Mouse (Mus musculus) stomach, embryonic 14.5 days (tissue): ENCODE measurements around the gene Scml4. TPM values are rescaled to one million over a fixed set of nuclear protein-coding genes. Genes with fewer than 3 reads are reported as not detected.

ENCODE experiments used
- ATAC-seq: fragments of 200-750 bp; cut with Nextera tagmentation; 2 replicates; pipeline ENCODE4 v1.8.0; 2017; ENCODE audit warnings: low read depth, moderate TSS enrichment; ENCODE audit not compliant: insufficient number of reproducible peaks, insufficient read depth, low FRiP score
- H3K27ac ChIP-seq: fragments of 300-500 bp; sonication (generic); 2 replicates; pipeline ENCODE4 v1.5.1; 2014; ENCODE audit warnings: mild to moderate bottlenecking, low read length, moderate library complexity, mixed read lengths
- H3K27me3 ChIP-seq: fragments of 300-500 bp; sonication (generic); 2 replicates; pipeline ENCODE4 v1.6.1; 2014; ENCODE audit warnings: low read length, control low read depth, mixed read lengths; ENCODE audit not compliant: control insufficient read depth, insufficient read depth
- H3K36me3 ChIP-seq: fragments of 300-500 bp; sonication (generic); 2 replicates; pipeline ENCODE4 v1.6.1; 2014; ENCODE audit warnings: mild to moderate bottlenecking, control low read depth, low read length, moderate library complexity, mixed read lengths; ENCODE audit not compliant: control insufficient read depth, insufficient read depth
- H3K4me1 ChIP-seq: fragments of 300-500 bp; sonication (generic); 2 replicates; pipeline ENCODE4 v1.6.1; 2014; ENCODE audit warnings: low read length, control low read depth, mixed read lengths; ENCODE audit not compliant: control insufficient read depth, insufficient read depth
- H3K4me2 ChIP-seq: fragments of 300-500 bp; sonication (generic); replicated peaks from 2 replicates; pipeline ENCODE4 v1.6.1; 2014; ENCODE audit warnings: low read depth, low read length, control low read depth
- H3K4me3 ChIP-seq: fragments of 300-500 bp; sonication (generic); 2 replicates; pipeline ENCODE4 v1.5.1; 2014; ENCODE audit warnings: low read depth, low read length, control low read depth
- H3K9ac ChIP-seq: fragments of 300-500 bp; sonication (generic); replicated peaks from 2 replicates; pipeline ENCODE4 v1.6.1; 2014; ENCODE audit warnings: low read depth, mild to moderate bottlenecking, control low read depth, low read length, moderate library complexity, mixed read lengths
- H3K9me3 ChIP-seq: fragments of 300-500 bp; sonication (generic); 2 replicates; pipeline ENCODE4 v1.6.1; 2016; ENCODE audit warnings: low read depth, low read length, control low read depth; ENCODE audit not compliant: control insufficient read depth
- WGBS: fragments of 180-500 bp; shearing (Covaris S2); extraction: QIAGEN DNeasy Blood & Tissue Kit; methylation state at CpG from one replicate; pipeline ENCODE4 v1.1.7; 2014; 5-methylcytosine and 5-hydroxymethylcytosine counted together
- polyA plus RNA-seq: library from polyadenylated mRNA; unstranded; fragments of >200 nt; fragmentation: Nextera tagmentation; extraction: Ambion mirVana; gene quantifications from 2 replicates; pipeline ENCODE4 v1.2.1, GENCODE M21; 2014

Scml4 gene
- polyA plus RNA-seq, 1 experiment from 2014 or later = 4.7 TPM

DNA sequence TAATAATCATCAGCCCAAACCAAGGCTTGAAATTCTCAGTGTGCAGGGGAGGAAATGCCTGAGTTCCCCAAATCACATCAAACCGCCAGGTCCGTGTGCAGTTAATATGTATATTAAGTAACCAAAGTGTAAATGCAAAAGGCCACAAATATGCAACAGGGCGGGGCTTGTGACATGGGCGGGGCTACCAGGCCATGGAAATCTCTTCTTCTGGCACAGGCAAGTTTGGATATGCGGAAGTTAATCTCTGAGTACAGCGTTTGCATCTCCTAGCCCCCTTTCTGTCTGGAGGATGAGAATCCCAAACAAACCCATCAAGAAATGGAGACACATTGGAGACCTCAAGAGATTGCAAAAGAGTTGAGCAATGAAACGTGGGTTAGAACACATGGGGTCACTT is 145.5 kb downstream of the Scml4 start:
- WGBS = 71% methylated on average over 7 of the region's 7 CpGs
- Histone ChIP-seq H3K27me3 (no peaks in the 10 kb centered on the region), H3K4me1 (peaks cover 6% of the 10 kb centered on the region; the same call in 1 of the 2 replicates), H3K36me3 (no peaks in the 10 kb centered on the region), H3K27ac (no peak overlapping the region), H3K4me3 (no peak overlapping the region), H3K9me3 (no peaks in the 10 kb centered on the region), H3K4me2 (no peak overlapping the region), H3K9ac (no peak overlapping the region)
- no peak for ATAC-seq

DNA sequence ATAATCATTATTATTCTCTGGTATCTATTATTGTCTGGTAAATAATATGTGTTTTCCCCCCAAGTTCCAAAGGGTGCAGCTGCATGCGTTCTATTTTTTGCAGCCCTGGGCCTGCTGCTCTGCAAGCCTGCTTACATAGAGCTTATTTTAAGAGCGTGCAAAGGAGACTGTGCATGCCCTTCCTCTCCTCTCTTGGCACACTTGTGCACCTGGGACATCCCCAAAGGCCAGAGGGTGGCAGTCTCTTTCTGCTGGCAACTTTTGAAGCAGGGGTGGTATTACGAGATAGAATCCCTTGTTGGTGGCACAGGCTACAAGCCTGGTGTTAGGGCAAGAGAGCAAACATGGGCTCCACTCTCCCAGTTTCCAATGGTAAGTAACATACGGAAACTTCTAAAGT is 146.4 kb downstream of the Scml4 start:
- peaks cover 6% of the 10 kb centered on the region; the same call in 1 of the 2 replicates for H3K4me1 ChIP-seq
- ATAC-seq = no peak
- no peaks in the 10 kb centered on the region for H3K36me3 ChIP-seq
- H3K4me3 ChIP-seq = no peak overlapping the region
- H3K9me3 ChIP-seq = no peaks in the 10 kb centered on the region
- no peak overlapping the region for H3K4me2 ChIP-seq
- H3K27ac ChIP-seq = no peak overlapping the region
- H3K9ac ChIP-seq = no peak overlapping the region
- H3K27me3 ChIP-seq = no peaks in the 10 kb centered on the region
- 86% methylated on average over 4 of the region's 4 CpGs for WGBS

DNA sequence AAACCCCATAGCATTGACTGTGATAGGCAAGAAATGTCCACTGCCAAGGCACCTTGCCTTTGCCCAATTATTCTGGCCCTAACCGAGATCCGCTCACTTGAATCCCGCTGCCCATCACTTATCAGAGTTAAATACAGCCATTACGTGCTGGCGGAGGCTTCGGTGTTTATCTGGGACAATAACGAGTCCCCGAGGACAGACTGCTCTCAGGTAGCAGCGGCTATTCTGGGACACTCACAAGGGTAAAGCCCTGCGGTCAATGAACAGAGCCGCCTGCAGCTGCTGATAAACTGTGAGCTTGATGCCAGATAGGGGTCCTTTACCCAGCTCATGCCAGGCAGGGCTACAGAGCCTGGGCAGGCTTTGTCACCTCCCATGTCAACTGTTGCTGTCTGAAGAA is 147.9 kb downstream of the Scml4 start:
- WGBS = 70% methylated on average over 11 of the region's 11 CpGs
- no peak overlapping the region for H3K4me3 ChIP-seq

More for the DNA sequence above, 147.9 kb downstream of the Scml4 start:
- no peak overlapping the region for H3K9ac ChIP-seq
- H3K36me3 ChIP-seq = no peaks in the 10 kb centered on the region
- no peaks in the 10 kb centered on the region for H3K27me3 ChIP-seq
- no peak overlapping the region for H3K27ac ChIP-seq
- 0 out of 2 replicates have a peak, but pooled peaks cover under 1% of the 10 kb centered on the region for H3K4me1 ChIP-seq
- no peak overlapping the region for H3K4me2 ChIP-seq
- no peaks in the 10 kb centered on the region for H3K9me3 ChIP-seq
- no peak for ATAC-seq

Other genes starting within 250 kb of the Scml4 start
- 22.8 and 26.5 TPM in 2 replicates for gene Sec63, start 98.9 kb upstream of the Scml4 start, polyA plus RNA-seq